Mouse (Mus musculus) gastrocnemius, adult 18-20 months (tissue): ENCODE results near the gene Krt71. TPM values are rescaled to one million over a fixed set of nuclear protein-coding genes. Genes with fewer than 3 reads are reported as not detected.
"Not testable (repeated sequence)": the region's sequence is repeated elsewhere in the genome, so short reads cannot be mapped to it uniquely, and the experiment has no call there.

Source experiments
- DNase-seq: peaks from one replicate; pipeline ENCODE4 v3.0.0; 2021; ENCODE audit warnings: low spot score
- microRNA-seq: library from miRNA; unstranded; fragments of <30 nt; microRNA quantifications from one replicate; pipeline ENCODE4 v1.2.0, GENCODE M21; 2021
- total RNA-seq, 2 experiments: library from RNA; stranded (reverse); gene quantifications; 2 replicates each; pipeline ENCODE4 v1.2.3; 2021

Gene Krt71
- total RNA-seq, 2 experiments from 2014 or later, result 0.14 TPM; not detected in 1

DNA sequence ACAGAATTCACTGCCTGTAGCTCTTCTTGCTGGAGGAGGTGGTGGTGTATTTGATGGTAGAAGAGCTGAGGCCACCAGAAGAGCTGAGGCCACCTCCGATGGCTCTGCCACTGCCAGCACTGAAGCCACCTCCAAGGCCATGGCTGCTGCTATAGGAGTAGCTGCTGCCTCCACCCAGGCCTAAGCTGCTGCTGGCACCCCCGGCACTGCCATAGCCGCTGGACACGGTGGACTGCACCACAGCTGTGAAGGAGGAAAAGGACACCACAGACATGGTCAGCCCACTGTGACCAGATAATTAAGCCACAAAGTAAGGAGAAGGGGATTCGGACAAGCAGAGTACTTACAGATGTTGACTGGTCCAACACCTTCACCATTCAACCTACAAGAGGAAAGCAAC, 52.4 kb downstream of the Krt71 start:
- not testable (repeated sequence) for DNase-seq

DNA sequence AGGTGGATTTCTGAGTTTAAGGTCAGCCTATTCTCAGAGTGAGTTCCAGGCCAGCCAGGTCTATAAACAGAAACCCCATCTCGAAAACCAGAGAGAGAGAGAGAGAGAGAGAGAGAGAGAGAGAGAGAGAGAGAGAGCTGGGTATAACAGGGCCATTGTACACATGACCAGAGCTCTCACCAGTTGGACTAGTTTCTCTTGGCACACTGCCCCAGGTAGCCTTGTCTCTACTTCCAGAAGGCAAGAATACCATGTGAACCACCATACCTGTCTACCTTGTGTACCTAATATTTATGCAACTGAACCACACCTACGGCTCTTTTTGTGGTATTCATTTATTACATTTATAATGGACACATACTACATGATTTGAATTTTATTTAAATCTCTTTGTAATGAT, 54.7 kb downstream of the Krt71 start:
- DNase-seq, result no peak

Small RNA genes lying within 50 kb of the gene (microRNA-seq; reads per million reads assigned to microRNA genes)
- gene Gm44323, result not detected
- not detected for gene Gm44342

Other genes starting within 250 kb of the Krt71 start
- gene Gm49425, start 225.8 kb downstream of the Krt71 start, total RNA-seq, result not detected
- gene Krt84, start 210.3 kb downstream of the Krt71 start, total RNA-seq, result not detected
- not detected for gene Krt82, start 192.4 kb downstream of the Krt71 start, total RNA-seq
- not detected for gene Krt90, start 180.2 kb downstream of the Krt71 start, total RNA-seq
- not detected for gene Krt75, start 169.2 kb downstream of the Krt71 start, total RNA-seq
- not detected for gene Gm5414, start 114.9 kb downstream of the Krt71 start, total RNA-seq
- gene Gm5478, start 95.7 kb downstream of the Krt71 start, total RNA-seq, result not detected
- not detected for gene Krt6b, start 62.8 kb downstream of the Krt71 start, total RNA-seq
- gene Krt6a, start 48.8 kb downstream of the Krt71 start, total RNA-seq, result not detected
- under 1 TPM in 1 of 2 experiments, not detected in 1; 0.09 TPM for gene Krt5, start 30.2 kb downstream of the Krt71 start, total RNA-seq
- gene Krt72, start 43.4 kb upstream of the Krt71 start, total RNA-seq, result not detected
- not detected for gene Krt73, start 59.2 kb upstream of the Krt71 start, total RNA-seq
- gene Krt2, start 75.1 kb upstream of the Krt71 start, total RNA-seq, result not detected
- gene Krt1, start 107.7 kb upstream of the Krt71 start, total RNA-seq, result not detected
- not detected for gene Krt77, start 126.6 kb upstream of the Krt71 start, total RNA-seq
- not detected for gene Krt76, start 149.8 kb upstream of the Krt71 start, total RNA-seq
- not detected for gene Krt4, start 181.6 kb upstream of the Krt71 start, total RNA-seq
- gene Krt79, start 197.2 kb upstream of the Krt71 start, total RNA-seq, result under 1 TPM in 1 of 2 experiments, not detected in 1; 0.28 TPM
- not detected for gene Krt78, start 211.2 kb upstream of the Krt71 start, total RNA-seq